Mouse (Mus musculus) CH12.LX (cell line): ENCODE results near the gene Rbm19. TPM values are rescaled to one million over a fixed set of nuclear protein-coding genes. Genes with fewer than 3 reads are reported as not detected.

Source experiments
- DNase-seq: peaks from one replicate; pipeline ENCODE4 v3.0.0-alpha.2; 2013; ENCODE audit errors: extremely low read depth
- H3K27ac ChIP-seq: 2 replicates; pipeline ENCODE4 v1.5.1; 2012; ENCODE audit warnings: low read depth, mild to moderate bottlenecking, control low read depth, moderate library complexity; ENCODE audit not compliant: insufficient read depth
- H3K27me3 ChIP-seq: replicated peaks from 2 replicates; pipeline ENCODE3; 2012; ENCODE audit warnings: inconsistent platforms
- H3K36me3 ChIP-seq, 2 experiments: replicated peaks in 1 of 2; 2 replicates each; pipeline versions ENCODE3 to v1.6.1; 2012; ENCODE audit warnings: inconsistent platforms in 1 of 2, low read length in 1 of 2, mild to moderate bottlenecking in 1 of 2, mixed read lengths in 1 of 2, moderate library complexity in 1 of 2; ENCODE audit not compliant: control insufficient read depth in 1 of 2, insufficient read depth in 1 of 2
- H3K4me1 ChIP-seq, 2 experiments: 2 replicates each; pipeline ENCODE4 v1.6.1; 2012; ENCODE audit warnings: inconsistent platforms in 1 of 2, moderate library complexity in 1 of 2; ENCODE audit not compliant: insufficient read depth in 2 of 2, control insufficient read depth in 1 of 2
- H3K4me2 ChIP-seq: 2 replicates; pipeline ENCODE4 v1.6.1; 2012; ENCODE audit warnings: low read depth, mild to moderate bottlenecking, control low read depth; ENCODE audit not compliant: poor library complexity, insufficient read depth, severe bottlenecking
- H3K4me3 ChIP-seq, 3 experiments: fragments of 150-350 bp in 1 of 3; sonication (generic) in 1 of 3; replicated peaks in 1 of 3; 2 replicates each; pipeline versions ENCODE3 to v1.5.1; 2011 to 2012; ENCODE audit warnings: low read depth in 2 of 3, low read length in 2 of 3, mild to moderate bottlenecking in 2 of 3, moderate library complexity in 2 of 3, control low read depth in 1 of 3, improper control_type of control experiment in 1 of 3, inconsistent platforms in 1 of 3, mixed read lengths in 1 of 3; ENCODE audit not compliant: poor library complexity in 1 of 3
- H3K79me2 ChIP-seq: replicated peaks from 2 replicates; pipeline ENCODE4 v1.6.1; 2012; ENCODE audit warnings: mild to moderate bottlenecking, moderate library complexity; ENCODE audit not compliant: control insufficient read depth, poor library complexity, insufficient read depth, severe bottlenecking; ENCODE audit errors: extremely low read depth
- H3K9ac ChIP-seq: 2 replicates; pipeline ENCODE4 v1.6.1; 2012; ENCODE audit warnings: low read depth, mild to moderate bottlenecking, control low read depth, moderate library complexity; ENCODE audit not compliant: insufficient read depth
- H3K9me3 ChIP-seq: replicated peaks from 2 replicates; pipeline ENCODE3; 2012; ENCODE audit warnings: low read length, inconsistent platforms, mixed read lengths
- CHD2 ChIP-seq: IDR thresholded peaks from 2 replicates; pipeline ENCODE4 v1.6.1; 2011; ENCODE audit warnings: low read length, improper control_type of control experiment
- EP300 ChIP-seq: IDR thresholded peaks from 2 replicates; pipeline ENCODE4 v1.6.1; 2011; ENCODE audit warnings: low read length, improper control_type of control experiment
- HCFC1 ChIP-seq: IDR thresholded peaks from 2 replicates; pipeline ENCODE4 v1.6.1; 2012; ENCODE audit warnings: low read depth, mild to moderate bottlenecking, inconsistent platforms, low read length, improper control_type of control experiment
- IRF4 ChIP-seq: IDR thresholded peaks from 2 replicates; pipeline ENCODE4 v1.6.1; 2014; ENCODE audit warnings: low read depth, mild to moderate bottlenecking, inconsistent platforms, low read length, improper control_type of control experiment
- JUN ChIP-seq: IDR thresholded peaks from 2 replicates; pipeline ENCODE4 v1.6.1; 2011; ENCODE audit warnings: low read depth, mild to moderate bottlenecking, low read length, improper control_type of control experiment, moderate library complexity; ENCODE audit not compliant: insufficient read depth
- JUND ChIP-seq: conservative IDR thresholded peaks from 2 replicates; pipeline ENCODE4 v1.6.1; 2011; ENCODE audit warnings: low read depth, low read length, improper control_type of control experiment
- MAFK ChIP-seq: IDR thresholded peaks from 2 replicates; pipeline ENCODE4 v1.6.1; 2011; ENCODE audit warnings: low read length, improper control_type of control experiment; ENCODE audit not compliant: insufficient replicate concordance
- MAX ChIP-seq: IDR thresholded peaks from 2 replicates; pipeline ENCODE4 v1.6.1; 2011; ENCODE audit warnings: low read length, improper control_type of control experiment
- MAZ ChIP-seq: IDR thresholded peaks from 2 replicates; pipeline ENCODE4 v1.6.1; 2012; ENCODE audit warnings: low read depth, mild to moderate bottlenecking, inconsistent platforms, low read length, improper control_type of control experiment, moderate library complexity
- MEF2A ChIP-seq: IDR thresholded peaks from 2 replicates; pipeline ENCODE4 v1.6.1; 2014; ENCODE audit warnings: low read depth, mild to moderate bottlenecking, inconsistent platforms, low read length, improper control_type of control experiment, borderline replicate concordance
- NELFE ChIP-seq: IDR thresholded peaks from 2 replicates; pipeline ENCODE4 v1.6.1; 2011; ENCODE audit warnings: low read depth, low read length, improper control_type of control experiment
- NRF1 ChIP-seq: IDR thresholded peaks from 2 replicates; pipeline ENCODE4 v1.6.1; 2014; ENCODE audit warnings: low read depth, mild to moderate bottlenecking, inconsistent platforms, low read length, improper control_type of control experiment, moderate library complexity
- PAX5 ChIP-seq: IDR thresholded peaks from 2 replicates; pipeline ENCODE4 v1.6.1; 2012; ENCODE audit warnings: low read length, inconsistent platforms, mixed read lengths
- POLR2A ChIP-seq: IDR thresholded peaks from 2 replicates; pipeline ENCODE4 v1.6.1; 2011; ENCODE audit warnings: low read depth, mild to moderate bottlenecking, improper control_type of control experiment, low read length
- POLR2AphosphoS2 ChIP-seq: IDR thresholded peaks from 2 replicates; pipeline ENCODE4 v1.6.1; 2011; ENCODE audit warnings: low read depth, low read length, improper control_type of control experiment
- RCOR1 ChIP-seq: conservative IDR thresholded peaks from 2 replicates; pipeline ENCODE4 v1.6.1; 2012; ENCODE audit warnings: low read depth, mild to moderate bottlenecking, inconsistent platforms, low read length, improper control_type of control experiment
- SMC3 ChIP-seq: IDR thresholded peaks from 2 replicates; pipeline ENCODE4 v1.6.1; 2011; ENCODE audit warnings: low read depth, low read length, improper control_type of control experiment
- TCF12 ChIP-seq: IDR thresholded peaks from 2 replicates; pipeline ENCODE4 v1.6.1; 2014; ENCODE audit warnings: low read depth, mild to moderate bottlenecking, inconsistent platforms, low read length, improper control_type of control experiment
- UBTF ChIP-seq: IDR thresholded peaks from 2 replicates; pipeline ENCODE4 v1.6.1; 2012; ENCODE audit warnings: low read depth, mild to moderate bottlenecking, inconsistent platforms, low read length, improper control_type of control experiment, moderate library complexity
- USF1 ChIP-seq: IDR thresholded peaks from 2 replicates; pipeline ENCODE4 v1.6.1; 2014; ENCODE audit warnings: low read depth, mild to moderate bottlenecking, inconsistent platforms, low read length, improper control_type of control experiment
- USF2 ChIP-seq: conservative IDR thresholded peaks from 2 replicates; pipeline ENCODE4 v1.6.1; 2011; ENCODE audit warnings: low read depth, low read length, improper control_type of control experiment
- ZMIZ1 ChIP-seq: IDR thresholded peaks from 2 replicates; pipeline ENCODE4 v1.6.1; 2012; ENCODE audit warnings: low read depth, mild to moderate bottlenecking, inconsistent platforms, low read length, improper control_type of control experiment
- ZNF384 ChIP-seq: IDR thresholded peaks from 2 replicates; pipeline ENCODE4 v1.6.1; 2012; ENCODE audit warnings: low read depth, low read length, improper control_type of control experiment, inconsistent platforms
- dilution Hi-C: fragments of 300-500 bp; cut with MboI; formaldehyde crosslinking; loops from 2 replicates; pipeline ENCODE4 v1.14.3; 2020; ENCODE audit warnings: low sequenced_read_pairs; ENCODE audit not compliant: extremely low pct_unique_long_range_greater_than_20kb, extremely low pct_ligation_motif_present
- in situ Hi-C: fragments of 300-500 bp; cut with MboI; formaldehyde crosslinking; loops from 3 replicates; pipeline ENCODE4 v1.14.3; 2019; ENCODE audit warnings: low sequenced_read_pairs, low pct_ligation_motif_present, low pct_unique_long_range_greater_than_20kb, mixed read lengths
- polyA plus RNA-seq: library from polyadenylated mRNA; unstranded; fragments of >175 nt; gene quantifications from 2 replicates; pipeline ENCODE4 v1.2.1, GENCODE M21; 2012; ENCODE audit warnings: low read depth; ENCODE audit not compliant: insufficient read length
- total RNA-seq, 2 experiments: library from RNA; depleted of rRNA; stranded (reverse); fragments of 300-350 nt in 1 of 2; fragments of >200 nt in 1 of 2; gene quantifications; 2 replicates each; pipeline ENCODE4 v1.2.3; 2012 to 2014

Gene Rbm19
- total and polyA plus RNA-seq, 3 experiments, result 36.2 to 81.4 (median 56.5) TPM

- no peak for TF ChIP-seq MEF2A
- TF ChIP-seq UBTF, result no peak
- TF ChIP-seq PAX5, result no peak
- TF ChIP-seq USF1, result no peak
- TF ChIP-seq TCF12, result 0 out of 2 replicates have a peak, but pooled peaks have one; percentile 28
- TF ChIP-seq, all 38 proteins: peak for 11
Observed at GRCm38 (mm10) chr5:120102732-120103131, 13.5 kb upstream of the Rbm19 start (continued).

- no peak overlapping the region for H3K27ac ChIP-seq
- TF ChIP-seq NRF1, result no peak
- no peak for TF ChIP-seq IRF4
- no peak for TF ChIP-seq MAZ
- no peak for TF ChIP-seq RCOR1
- no peak for TF ChIP-seq JUN
- no peak for TF ChIP-seq MAX
- TF ChIP-seq CHD2, result no peak
- TF ChIP-seq POLR2AphosphoS2, result no peak
- TF ChIP-seq EP300, result no peak
- TF ChIP-seq USF2, result no peak
- TF ChIP-seq POLR2A, result no peak
- TF ChIP-seq JUND, result no peak
- no peak for TF ChIP-seq HCFC1
- no peak for TF ChIP-seq ZNF384
- TF ChIP-seq PAX5, result no peak
- TF ChIP-seq ZMIZ1, result no peak
- TF ChIP-seq UBTF, result no peak
- TF ChIP-seq MAFK, result no peak
- TF ChIP-seq NELFE, result no peak
- TF ChIP-seq SMC3, result no peak
- TF ChIP-seq, all 38 proteins: peak for 0
- dilution Hi-C loops, result no loop called here
- Histone ChIP-seq H3K4me1 (peaks cover 0 to 12% of the 10 kb centered on the region in 2 experiments; a peak in 2 of 4 replicates), H3K36me3 (no peaks in the 10 kb centered on the region), H3K4me2 (peak overlapping the region; percentile 17; the same call in 1 of the 2 replicates), H3K27me3 (peaks cover 47% of the 10 kb centered on the region), H3K4me3 (no peak overlapping the region), H3K79me2 (no peaks in the 10 kb centered on the region), H3K9ac (no peak overlapping the region), H3K9me3 (peaks cover 6% of the 10 kb centered on the region)
- no peak for DNase-seq
- in situ Hi-C loops, result no loop called here
Observed at GRCm38 (mm10) chr5:120103458-120103857, 12.8 kb upstream of the Rbm19 start.
